Mouse (Mus musculus) CH12.LX (cell line): ENCODE results near the gene Col23a1. TPM values are rescaled to one million over a fixed set of nuclear protein-coding genes. Genes with fewer than 3 reads are reported as not detected.

ENCODE experiments used
- DNase-seq: peaks from one replicate; pipeline ENCODE4 v3.0.0-alpha.2; 2013; ENCODE audit errors: extremely low read depth
- H3K27ac ChIP-seq: 2 replicates; pipeline ENCODE4 v1.5.1; 2012; ENCODE audit warnings: low read depth, mild to moderate bottlenecking, control low read depth, moderate library complexity; ENCODE audit not compliant: insufficient read depth
- H3K27me3 ChIP-seq: replicated peaks from 2 replicates; pipeline ENCODE3; 2012; ENCODE audit warnings: inconsistent platforms
- H3K36me3 ChIP-seq, 2 experiments: replicated peaks in 1 of 2; 2 replicates each; pipeline versions ENCODE3 to v1.6.1; 2012; ENCODE audit warnings: inconsistent platforms in 1 of 2, low read length in 1 of 2, mild to moderate bottlenecking in 1 of 2, mixed read lengths in 1 of 2, moderate library complexity in 1 of 2; ENCODE audit not compliant: control insufficient read depth in 1 of 2, insufficient read depth in 1 of 2
- H3K4me1 ChIP-seq, 2 experiments: 2 replicates each; pipeline ENCODE4 v1.6.1; 2012; ENCODE audit warnings: inconsistent platforms in 1 of 2, moderate library complexity in 1 of 2; ENCODE audit not compliant: insufficient read depth in 2 of 2, control insufficient read depth in 1 of 2
- H3K4me2 ChIP-seq: 2 replicates; pipeline ENCODE4 v1.6.1; 2012; ENCODE audit warnings: low read depth, mild to moderate bottlenecking, control low read depth; ENCODE audit not compliant: poor library complexity, insufficient read depth, severe bottlenecking
- H3K4me3 ChIP-seq, 3 experiments: fragments of 150-350 bp in 1 of 3; sonication (generic) in 1 of 3; replicated peaks in 1 of 3; 2 replicates each; pipeline versions ENCODE3 to v1.5.1; 2011 to 2012; ENCODE audit warnings: low read depth in 2 of 3, low read length in 2 of 3, mild to moderate bottlenecking in 2 of 3, moderate library complexity in 2 of 3, control low read depth in 1 of 3, improper control_type of control experiment in 1 of 3, inconsistent platforms in 1 of 3, mixed read lengths in 1 of 3; ENCODE audit not compliant: poor library complexity in 1 of 3
- H3K79me2 ChIP-seq: replicated peaks from 2 replicates; pipeline ENCODE4 v1.6.1; 2012; ENCODE audit warnings: mild to moderate bottlenecking, moderate library complexity; ENCODE audit not compliant: control insufficient read depth, poor library complexity, insufficient read depth, severe bottlenecking; ENCODE audit errors: extremely low read depth
- H3K9ac ChIP-seq: 2 replicates; pipeline ENCODE4 v1.6.1; 2012; ENCODE audit warnings: low read depth, mild to moderate bottlenecking, control low read depth, moderate library complexity; ENCODE audit not compliant: insufficient read depth
- H3K9me3 ChIP-seq: replicated peaks from 2 replicates; pipeline ENCODE3; 2012; ENCODE audit warnings: low read length, inconsistent platforms, mixed read lengths
- CTCF ChIP-seq, 2 experiments: IDR thresholded peaks in 1 of 2; conservative IDR thresholded peaks in 1 of 2; 2 replicates each; pipeline ENCODE4 v1.5.1; 2011 to 2012; ENCODE audit warnings: low read depth in 2 of 2, low read length in 2 of 2, improper control_type of control experiment in 1 of 2, inconsistent platforms in 1 of 2, mild to moderate bottlenecking in 1 of 2, moderate library complexity in 1 of 2
- ELF1 ChIP-seq: IDR thresholded peaks from 2 replicates; pipeline ENCODE4 v1.6.1; 2014; ENCODE audit warnings: low read depth, mild to moderate bottlenecking, inconsistent platforms, low read length, improper control_type of control experiment
- HCFC1 ChIP-seq: IDR thresholded peaks from 2 replicates; pipeline ENCODE4 v1.6.1; 2012; ENCODE audit warnings: low read depth, mild to moderate bottlenecking, inconsistent platforms, low read length, improper control_type of control experiment
- IRF4 ChIP-seq: IDR thresholded peaks from 2 replicates; pipeline ENCODE4 v1.6.1; 2014; ENCODE audit warnings: low read depth, mild to moderate bottlenecking, inconsistent platforms, low read length, improper control_type of control experiment
- JUN ChIP-seq: IDR thresholded peaks from 2 replicates; pipeline ENCODE4 v1.6.1; 2011; ENCODE audit warnings: low read depth, mild to moderate bottlenecking, low read length, improper control_type of control experiment, moderate library complexity; ENCODE audit not compliant: insufficient read depth
- JUND ChIP-seq: conservative IDR thresholded peaks from 2 replicates; pipeline ENCODE4 v1.6.1; 2011; ENCODE audit warnings: low read depth, low read length, improper control_type of control experiment
- KAT2A ChIP-seq: IDR thresholded peaks from 2 replicates; pipeline ENCODE4 v1.6.1; 2012; ENCODE audit warnings: low read length, improper control_type of control experiment, inconsistent platforms; ENCODE audit not compliant: insufficient replicate concordance
- MAFK ChIP-seq: IDR thresholded peaks from 2 replicates; pipeline ENCODE4 v1.6.1; 2011; ENCODE audit warnings: low read length, improper control_type of control experiment; ENCODE audit not compliant: insufficient replicate concordance
- MAZ ChIP-seq: IDR thresholded peaks from 2 replicates; pipeline ENCODE4 v1.6.1; 2012; ENCODE audit warnings: low read depth, mild to moderate bottlenecking, inconsistent platforms, low read length, improper control_type of control experiment, moderate library complexity
- MEF2A ChIP-seq: IDR thresholded peaks from 2 replicates; pipeline ENCODE4 v1.6.1; 2014; ENCODE audit warnings: low read depth, mild to moderate bottlenecking, inconsistent platforms, low read length, improper control_type of control experiment, borderline replicate concordance
- MYC ChIP-seq: IDR thresholded peaks from 2 replicates; pipeline ENCODE4 v1.6.1; 2011; ENCODE audit warnings: low read depth, mild to moderate bottlenecking, improper control_type of control experiment, low read length
- NELFE ChIP-seq: IDR thresholded peaks from 2 replicates; pipeline ENCODE4 v1.6.1; 2011; ENCODE audit warnings: low read depth, low read length, improper control_type of control experiment
- PAX5 ChIP-seq: IDR thresholded peaks from 2 replicates; pipeline ENCODE4 v1.6.1; 2012; ENCODE audit warnings: low read length, inconsistent platforms, mixed read lengths
- POLR2A ChIP-seq: IDR thresholded peaks from 2 replicates; pipeline ENCODE4 v1.6.1; 2011; ENCODE audit warnings: low read depth, mild to moderate bottlenecking, improper control_type of control experiment, low read length
- RAD21 ChIP-seq: IDR thresholded peaks from 2 replicates; pipeline ENCODE4 v1.6.1; 2011; ENCODE audit warnings: low read depth, mild to moderate bottlenecking, low read length, improper control_type of control experiment, moderate library complexity
- RCOR1 ChIP-seq: conservative IDR thresholded peaks from 2 replicates; pipeline ENCODE4 v1.6.1; 2012; ENCODE audit warnings: low read depth, mild to moderate bottlenecking, inconsistent platforms, low read length, improper control_type of control experiment
- SIN3A ChIP-seq: IDR thresholded peaks from 2 replicates; pipeline ENCODE4 v1.6.1; 2012; ENCODE audit warnings: low read length, improper control_type of control experiment, inconsistent platforms
- SMC3 ChIP-seq: IDR thresholded peaks from 2 replicates; pipeline ENCODE4 v1.6.1; 2011; ENCODE audit warnings: low read depth, low read length, improper control_type of control experiment
- TCF12 ChIP-seq: IDR thresholded peaks from 2 replicates; pipeline ENCODE4 v1.6.1; 2014; ENCODE audit warnings: low read depth, mild to moderate bottlenecking, inconsistent platforms, low read length, improper control_type of control experiment
- USF1 ChIP-seq: IDR thresholded peaks from 2 replicates; pipeline ENCODE4 v1.6.1; 2014; ENCODE audit warnings: low read depth, mild to moderate bottlenecking, inconsistent platforms, low read length, improper control_type of control experiment
- ZC3H11A ChIP-seq: IDR thresholded peaks from 2 replicates; pipeline ENCODE4 v1.6.1; 2012; ENCODE audit warnings: low read depth, mild to moderate bottlenecking, inconsistent platforms, low read length, improper control_type of control experiment
- ZKSCAN1 ChIP-seq: IDR thresholded peaks from 2 replicates; pipeline ENCODE4 v1.6.1; 2012; ENCODE audit warnings: low read depth, inconsistent platforms, low read length, improper control_type of control experiment, borderline replicate concordance
- ZMIZ1 ChIP-seq: IDR thresholded peaks from 2 replicates; pipeline ENCODE4 v1.6.1; 2012; ENCODE audit warnings: low read depth, mild to moderate bottlenecking, inconsistent platforms, low read length, improper control_type of control experiment
- ZNF384 ChIP-seq: IDR thresholded peaks from 2 replicates; pipeline ENCODE4 v1.6.1; 2012; ENCODE audit warnings: low read depth, low read length, improper control_type of control experiment, inconsistent platforms
- dilution Hi-C: fragments of 300-500 bp; cut with MboI; formaldehyde crosslinking; loops from 2 replicates; pipeline ENCODE4 v1.14.3; 2020; ENCODE audit warnings: low sequenced_read_pairs; ENCODE audit not compliant: extremely low pct_unique_long_range_greater_than_20kb, extremely low pct_ligation_motif_present
- in situ Hi-C: fragments of 300-500 bp; cut with MboI; formaldehyde crosslinking; loops from 3 replicates; pipeline ENCODE4 v1.14.3; 2019; ENCODE audit warnings: low sequenced_read_pairs, low pct_ligation_motif_present, low pct_unique_long_range_greater_than_20kb, mixed read lengths
- polyA plus RNA-seq: library from polyadenylated mRNA; unstranded; fragments of >175 nt; gene quantifications from 2 replicates; pipeline ENCODE4 v1.2.1, GENCODE M21; 2012; ENCODE audit warnings: low read depth; ENCODE audit not compliant: insufficient read length
- total RNA-seq, 2 experiments: library from RNA; depleted of rRNA; stranded (reverse); fragments of 300-350 nt in 1 of 2; fragments of >200 nt in 1 of 2; gene quantifications; 2 replicates each; pipeline ENCODE4 v1.2.3; 2012 to 2014

The Col23a1 gene
- total RNA-seq (2012; rRNA removed) (0.08 and 0.21 TPM in 2 replicates), total RNA-seq (2014; rRNA removed) (0.04 and 0.11 TPM in 2 replicates), polyA plus RNA-seq (0.20 and 0.38 TPM in 2 replicates)

- H3K4me3 ChIP-seq: peak within 1 kb of the TSS in 2 of 3 experiments; percentile 38 to 69
- H3K27me3 ChIP-seq: peaks cover 32% of the 10 kb centered on the region
- H3K4me2 ChIP-seq: peak within 1 kb of the TSS; percentile 96
- TF ChIP-seq HCFC1 (no peak), ELF1 (no peak), USF1 (no peak), JUN (no peak), MYC (no peak), KAT2A (no peak), POLR2A (no peak), MEF2A (no peak), MAZ (peak; percentile 85), TCF12 (no peak), ZNF384 (no peak), CTCF (conservative IDR thresholded peaks at IDR 0.05 in 1 of 2, IDR thresholded peaks at IDR 0.05 in 1 of 2; ENCODE audit: low read depth in 2 of 2, low read length in 2 of 2) (peak; percentile 19 to 99; a peak in 3 of 4 replicates), RAD21 (peak; percentile 96), IRF4 (peak; percentile 13; the same call in 1 of the 2 replicates), ZKSCAN1 (no peak), RCOR1 (no peak), MAFK (no peak), ZMIZ1 (no peak), SMC3 (peak; percentile 95), NELFE (peak; percentile 52; the same call in 1 of the 2 replicates), PAX5 (no peak), SIN3A (no peak; the same call in 1 of the 2 replicates), ZC3H11A (peak; percentile 61), JUND (no peak)
- peaks cover 5 to 33% of the 10 kb centered on the region in 2 experiments for H3K36me3 ChIP-seq
- H3K9me3 ChIP-seq: no peaks in the 10 kb centered on the region
- H3K27ac ChIP-seq: no peak within 1 kb of the TSS
- DNase-seq: peak; percentile 29
- H3K4me1 ChIP-seq: peaks cover 0 to 2% of the 10 kb centered on the region in 2 experiments; a peak in 2 of 4 replicates
- in situ Hi-C loops (loop anchor here (5.0 kb wide), 1 partner anchor 238 kb away; no protein-coding TSS in a partner anchor), dilution Hi-C loops (no loop called here)
- H3K9ac ChIP-seq: peak within 1 kb of the TSS; percentile 34
- no peaks in the 10 kb centered on the region for H3K79me2 ChIP-seq
These were observed at the start of gene Col23a1 for GRCm38 (mm10) chr11:51289564-51290041. TSS of gene Col23a1 (plus strand) at chr11:51289920.
